Mouse (Mus musculus): ENCODE measurements around the gene Gp9. TPM values are rescaled to one million over a fixed set of nuclear protein-coding genes. Genes with fewer than 3 reads are reported as not detected.

Gp9 gene
- polyA plus RNA-seq (2015; fragmentation: Nextera tagmentation; extraction: Ambion mirVana): 26.3 and 29.7 TPM in 2 replicates

GRCm38 (mm10) chr6:87777842-87778241 lies at the start of gene Gp9:
Gp9 (plus strand) TSS chr6:87778072.

GRCm38 (mm10) chr6:87730591-87731462 lies 47.0 kb upstream of the Gp9 start, which contains the start of gene Efcc1:
Efcc1 (plus strand) TSS chr6:87730869.

GRCm38 (mm10) chr6:87811675-87812338 lies 33.9 kb downstream of the Gp9 start, which contains the start of gene Rab43:
Rab43 (minus strand) TSS chr6:87812164.

Other genes starting within 250 kb of the Gp9 start
- gene Arhgap25, start 244.8 kb upstream of the Gp9 start, polyA plus RNA-seq (2015; fragmentation: Nextera tagmentation; extraction: Ambion mirVana): 10.9 and 15.7 TPM in 2 replicates
- gene Prokr1, start 187.3 kb upstream of the Gp9 start, polyA plus RNA-seq (2015; fragmentation: Nextera tagmentation; extraction: Ambion mirVana): 1.9 TPM in 2 replicates
- gene Aplf, start 105.9 kb upstream of the Gp9 start, polyA plus RNA-seq (2015; fragmentation: Nextera tagmentation; extraction: Ambion mirVana): 17.2 and 18.1 TPM in 2 replicates
- gene Efcc1, start 47.2 kb upstream of the Gp9 start, polyA plus RNA-seq (2015; fragmentation: Nextera tagmentation; extraction: Ambion mirVana): 0.67 and 0.86 TPM in 2 replicates
- gene Rab43, start 34.1 kb downstream of the Gp9 start, polyA plus RNA-seq (2015; fragmentation: Nextera tagmentation; extraction: Ambion mirVana): 37.3 and 40.1 TPM in 2 replicates
- 2.2 and 2.4 TPM in 2 replicates for gene Gm45140, start 57.7 kb downstream of the Gp9 start, polyA plus RNA-seq (2015; fragmentation: Nextera tagmentation; extraction: Ambion mirVana)
- gene Isy1, start 60.7 kb downstream of the Gp9 start, polyA plus RNA-seq (2015; fragmentation: Nextera tagmentation; extraction: Ambion mirVana): 43.4 and 47.8 TPM in 2 replicates
- gene Cnbp, start 73.0 kb downstream of the Gp9 start, polyA plus RNA-seq (2015; fragmentation: Nextera tagmentation; extraction: Ambion mirVana): 611 and 628 TPM in 2 replicates
- 42.2 and 43.2 TPM in 2 replicates for gene Copg1, start 109.7 kb downstream of the Gp9 start, polyA plus RNA-seq (2015; fragmentation: Nextera tagmentation; extraction: Ambion mirVana)
- 26.6 and 27.5 TPM in 2 replicates for gene Hmces, start 135.9 kb downstream of the Gp9 start, polyA plus RNA-seq (2015; fragmentation: Nextera tagmentation; extraction: Ambion mirVana)
- gene H1fx, start 203.6 kb downstream of the Gp9 start, polyA plus RNA-seq (2015; fragmentation: Nextera tagmentation; extraction: Ambion mirVana): 6.3 and 7.4 TPM in 2 replicates